Mouse (Mus musculus) midbrain, embryonic 13.5 days (tissue): ENCODE data around the gene Gda. TPM values are rescaled to one million over a fixed set of nuclear protein-coding genes. Genes with fewer than 3 reads are reported as not detected.

Experiments used
- ATAC-seq: fragments of 200-750 bp; cut with Nextera tagmentation; 2 replicates; pipeline ENCODE4 v1.8.0; 2017; ENCODE audit warnings: mild to moderate bottlenecking, moderate TSS enrichment, moderate library complexity
- H3K27ac ChIP-seq: fragments of 300-500 bp; sonication (generic); 2 replicates; pipeline ENCODE4 v1.5.1; 2015; ENCODE audit warnings: inconsistent platforms, mild to moderate bottlenecking, moderate library complexity
- H3K27me3 ChIP-seq: fragments of 300-500 bp; sonication (generic); 2 replicates; pipeline ENCODE4 v1.6.1; 2015; ENCODE audit warnings: mild to moderate bottlenecking, inconsistent platforms
- H3K36me3 ChIP-seq: fragments of 300-500 bp; sonication (generic); 2 replicates; pipeline ENCODE4 v1.6.1; 2015; ENCODE audit warnings: mild to moderate bottlenecking, inconsistent platforms
- H3K4me1 ChIP-seq: fragments of 300-500 bp; sonication (generic); replicated peaks from 2 replicates; pipeline ENCODE4 v1.6.1; 2015; ENCODE audit warnings: inconsistent platforms
- H3K4me2 ChIP-seq: fragments of 300-500 bp; sonication (generic); replicated peaks from 2 replicates; pipeline ENCODE4 v1.6.1; 2015; ENCODE audit warnings: moderate library complexity, mild to moderate bottlenecking, inconsistent platforms
- H3K4me3 ChIP-seq: fragments of 300-500 bp; sonication (generic); replicated peaks from 2 replicates; pipeline ENCODE4 v1.5.1; 2015; ENCODE audit warnings: mild to moderate bottlenecking, inconsistent platforms
- H3K9ac ChIP-seq: fragments of 300-500 bp; sonication (generic); replicated peaks from 2 replicates; pipeline ENCODE4 v1.6.1; 2015; ENCODE audit warnings: mild to moderate bottlenecking, inconsistent platforms
- H3K9me3 ChIP-seq: fragments of 300-500 bp; sonication (generic); 2 replicates; pipeline ENCODE4 v1.6.1; 2016; ENCODE audit warnings: mild to moderate bottlenecking, inconsistent platforms
- WGBS: fragments of 180-500 bp; shearing (Covaris S2); methylation state at CpG from one replicate; pipeline ENCODE4 v1.1.7; 2015; 5-methylcytosine and 5-hydroxymethylcytosine counted together
- polyA plus RNA-seq: library from polyadenylated mRNA; unstranded; fragments of >200 nt; fragmentation: Nextera tagmentation; extraction: Ambion mirVana; gene quantifications from 2 replicates; pipeline ENCODE4 v1.2.1, GENCODE M21; 2015

Gene Gda
- polyA plus RNA-seq, 1 experiment from 2014 or later: 0.15 TPM

DNA sequence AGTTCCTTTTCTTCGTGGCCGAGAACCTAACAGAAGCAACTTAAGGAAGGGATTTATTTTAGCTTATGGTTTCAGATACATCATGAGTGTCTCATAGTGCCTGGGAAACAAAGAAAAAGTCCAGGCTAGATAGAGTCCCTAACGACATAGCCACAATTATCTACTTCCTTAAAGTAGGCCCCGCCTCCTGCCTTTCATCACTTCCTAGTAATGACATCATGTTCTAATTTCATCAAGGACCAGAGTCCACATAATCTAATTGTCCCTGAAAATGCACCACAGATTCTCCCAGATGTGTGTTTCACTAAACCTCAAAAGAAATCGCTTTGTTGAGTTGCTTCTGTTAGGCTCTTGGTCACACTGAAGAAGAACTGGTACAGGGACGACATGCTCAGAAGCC is 115.5 kb downstream of the Gda start:
- ATAC-seq: no peak
- Histone ChIP-seq H3K36me3 (no peaks in the 10 kb centered on the region), H3K9ac (no peak overlapping the region), H3K9me3 (no peaks in the 10 kb centered on the region), H3K4me1 (no peaks in the 10 kb centered on the region), H3K4me3 (no peak overlapping the region), H3K27ac (no peak overlapping the region), H3K4me2 (no peak overlapping the region), H3K27me3 (no peaks in the 10 kb centered on the region)
- 89% methylated on average over 6 of the region's 6 CpGs for WGBS

DNA sequence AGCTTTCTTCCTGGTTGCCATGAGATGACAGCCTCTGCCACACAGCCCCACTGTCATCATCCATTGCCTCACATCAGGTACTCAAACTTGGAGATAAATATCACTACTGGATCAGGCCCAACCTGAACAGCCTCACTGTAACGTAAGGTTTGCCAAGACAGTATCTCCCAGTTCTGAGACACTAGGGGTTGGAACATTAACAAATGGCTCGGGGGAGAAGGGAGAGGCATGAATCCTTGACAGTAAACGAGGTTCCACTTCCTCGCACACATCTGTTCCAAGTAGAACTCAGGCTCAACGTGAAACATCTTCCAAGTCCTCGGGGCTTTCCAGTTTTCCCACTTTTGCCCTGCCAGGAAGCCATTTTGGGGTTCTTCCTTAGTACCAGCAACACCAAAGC is 123.6 kb downstream of the Gda start:
- Histone ChIP-seq H3K9me3 (no peaks in the 10 kb centered on the region), H3K4me3 (no peak overlapping the region), H3K27me3 (no peaks in the 10 kb centered on the region), H3K4me1 (no peaks in the 10 kb centered on the region), H3K27ac (no peak overlapping the region), H3K36me3 (no peaks in the 10 kb centered on the region), H3K9ac (no peak overlapping the region), H3K4me2 (no peak overlapping the region)
- ATAC-seq: no peak
- whole genome bisulfite sequencing: 90% methylated on average over 6 of the region's 6 CpGs

DNA sequence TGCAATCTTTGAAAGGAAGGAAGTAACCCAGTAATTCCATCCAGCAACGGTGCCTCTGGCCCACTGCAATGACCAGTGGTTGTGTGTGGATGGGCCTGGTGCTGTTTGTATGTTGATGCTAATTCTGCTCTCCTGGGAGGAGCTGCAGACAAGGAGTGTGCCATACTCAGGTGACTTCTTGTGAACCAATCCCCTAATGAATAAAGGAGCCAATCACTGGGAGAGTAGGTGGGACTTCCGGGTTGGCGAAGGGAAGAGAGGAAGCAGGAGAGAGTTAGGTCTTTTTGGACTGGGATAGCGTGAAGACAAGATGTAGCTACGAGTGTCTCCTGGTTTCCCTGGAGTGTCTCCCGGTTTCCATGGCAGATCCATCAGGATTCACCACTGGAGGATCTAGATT is 126.6 kb downstream of the Gda start:
- H3K36me3 ChIP-seq: no peaks in the 10 kb centered on the region
- no peak overlapping the region for H3K27ac ChIP-seq
- H3K4me3 ChIP-seq: no peak overlapping the region
- 93% methylated on average over 6 of the region's 6 CpGs for WGBS
- no peaks in the 10 kb centered on the region for H3K27me3 ChIP-seq
- no peak overlapping the region for H3K9ac ChIP-seq
- H3K9me3 ChIP-seq: no peaks in the 10 kb centered on the region
- H3K4me1 ChIP-seq: no peaks in the 10 kb centered on the region
- no peak for ATAC-seq
- H3K4me2 ChIP-seq: no peak overlapping the region

Other genes with a start within 250 kb of the Gda start
- gene Zfand5, start 201.2 kb downstream of the Gda start, polyA plus RNA-seq: 161 TPM in 2 replicates
- 68.6 and 69.9 TPM in 2 replicates for gene 1110059E24Rik, start 179.5 kb upstream of the Gda start, polyA plus RNA-seq
- gene Abhd17b, start 179.7 kb upstream of the Gda start, polyA plus RNA-seq: 38.3 and 40.1 TPM in 2 replicates